Mouse (Mus musculus) CH12.LX (cell line): Measurements from ENCODE around the gene St5. TPM values are rescaled to one million over a fixed set of nuclear protein-coding genes. Genes with fewer than 3 reads are reported as not detected.
A peak's percentile ranks its signal among the peaks of the same experiment; 100 is the strongest.

Source experiments
- DNase-seq: peaks from one replicate; pipeline ENCODE4 v3.0.0-alpha.2; 2013; ENCODE audit errors: extremely low read depth
- H3K27ac ChIP-seq: 2 replicates; pipeline ENCODE4 v1.5.1; 2012; ENCODE audit warnings: low read depth, mild to moderate bottlenecking, control low read depth, moderate library complexity; ENCODE audit not compliant: insufficient read depth
- H3K27me3 ChIP-seq: replicated peaks from 2 replicates; pipeline ENCODE3; 2012; ENCODE audit warnings: inconsistent platforms
- H3K36me3 ChIP-seq, 2 experiments: replicated peaks in 1 of 2; 2 replicates each; pipeline versions ENCODE3 to v1.6.1; 2012; ENCODE audit warnings: inconsistent platforms in 1 of 2, low read length in 1 of 2, mild to moderate bottlenecking in 1 of 2, mixed read lengths in 1 of 2, moderate library complexity in 1 of 2; ENCODE audit not compliant: control insufficient read depth in 1 of 2, insufficient read depth in 1 of 2
- H3K4me1 ChIP-seq, 2 experiments: 2 replicates each; pipeline ENCODE4 v1.6.1; 2012; ENCODE audit warnings: inconsistent platforms in 1 of 2, moderate library complexity in 1 of 2; ENCODE audit not compliant: insufficient read depth in 2 of 2, control insufficient read depth in 1 of 2
- H3K4me2 ChIP-seq: 2 replicates; pipeline ENCODE4 v1.6.1; 2012; ENCODE audit warnings: low read depth, mild to moderate bottlenecking, control low read depth; ENCODE audit not compliant: poor library complexity, insufficient read depth, severe bottlenecking
- H3K4me3 ChIP-seq, 3 experiments: fragments of 150-350 bp in 1 of 3; sonication (generic) in 1 of 3; replicated peaks in 1 of 3; 2 replicates each; pipeline versions ENCODE3 to v1.5.1; 2011 to 2012; ENCODE audit warnings: low read depth in 2 of 3, low read length in 2 of 3, mild to moderate bottlenecking in 2 of 3, moderate library complexity in 2 of 3, control low read depth in 1 of 3, improper control_type of control experiment in 1 of 3, inconsistent platforms in 1 of 3, mixed read lengths in 1 of 3; ENCODE audit not compliant: poor library complexity in 1 of 3
- H3K79me2 ChIP-seq: replicated peaks from 2 replicates; pipeline ENCODE4 v1.6.1; 2012; ENCODE audit warnings: mild to moderate bottlenecking, moderate library complexity; ENCODE audit not compliant: control insufficient read depth, poor library complexity, insufficient read depth, severe bottlenecking; ENCODE audit errors: extremely low read depth
- H3K9ac ChIP-seq: 2 replicates; pipeline ENCODE4 v1.6.1; 2012; ENCODE audit warnings: low read depth, mild to moderate bottlenecking, control low read depth, moderate library complexity; ENCODE audit not compliant: insufficient read depth
- H3K9me3 ChIP-seq: replicated peaks from 2 replicates; pipeline ENCODE3; 2012; ENCODE audit warnings: low read length, inconsistent platforms, mixed read lengths
- BHLHE40 ChIP-seq: IDR thresholded peaks from 2 replicates; pipeline ENCODE4 v1.6.1; 2011; ENCODE audit warnings: mild to moderate bottlenecking, low read depth, low read length, improper control_type of control experiment
- CHD1 ChIP-seq: IDR thresholded peaks from 2 replicates; pipeline ENCODE4 v1.6.1; 2012; ENCODE audit warnings: low read depth, low read length, improper control_type of control experiment, inconsistent platforms
- CTCF ChIP-seq, 2 experiments: IDR thresholded peaks in 1 of 2; conservative IDR thresholded peaks in 1 of 2; 2 replicates each; pipeline ENCODE4 v1.5.1; 2011 to 2012; ENCODE audit warnings: low read depth in 2 of 2, low read length in 2 of 2, improper control_type of control experiment in 1 of 2, inconsistent platforms in 1 of 2, mild to moderate bottlenecking in 1 of 2, moderate library complexity in 1 of 2
- E2F4 ChIP-seq: IDR thresholded peaks from 2 replicates; pipeline ENCODE4 v1.6.1; 2011; ENCODE audit warnings: low read depth, low read length, improper control_type of control experiment; ENCODE audit not compliant: insufficient replicate concordance
- IRF4 ChIP-seq: IDR thresholded peaks from 2 replicates; pipeline ENCODE4 v1.6.1; 2014; ENCODE audit warnings: low read depth, mild to moderate bottlenecking, inconsistent platforms, low read length, improper control_type of control experiment
- MAZ ChIP-seq: IDR thresholded peaks from 2 replicates; pipeline ENCODE4 v1.6.1; 2012; ENCODE audit warnings: low read depth, mild to moderate bottlenecking, inconsistent platforms, low read length, improper control_type of control experiment, moderate library complexity
- NELFE ChIP-seq: IDR thresholded peaks from 2 replicates; pipeline ENCODE4 v1.6.1; 2011; ENCODE audit warnings: low read depth, low read length, improper control_type of control experiment
- NRF1 ChIP-seq: IDR thresholded peaks from 2 replicates; pipeline ENCODE4 v1.6.1; 2014; ENCODE audit warnings: low read depth, mild to moderate bottlenecking, inconsistent platforms, low read length, improper control_type of control experiment, moderate library complexity
- POLR2AphosphoS2 ChIP-seq: IDR thresholded peaks from 2 replicates; pipeline ENCODE4 v1.6.1; 2011; ENCODE audit warnings: low read depth, low read length, improper control_type of control experiment
- SIN3A ChIP-seq: IDR thresholded peaks from 2 replicates; pipeline ENCODE4 v1.6.1; 2012; ENCODE audit warnings: low read length, improper control_type of control experiment, inconsistent platforms
- UBTF ChIP-seq: IDR thresholded peaks from 2 replicates; pipeline ENCODE4 v1.6.1; 2012; ENCODE audit warnings: low read depth, mild to moderate bottlenecking, inconsistent platforms, low read length, improper control_type of control experiment, moderate library complexity
- ZKSCAN1 ChIP-seq: IDR thresholded peaks from 2 replicates; pipeline ENCODE4 v1.6.1; 2012; ENCODE audit warnings: low read depth, inconsistent platforms, low read length, improper control_type of control experiment, borderline replicate concordance
- ZNF384 ChIP-seq: IDR thresholded peaks from 2 replicates; pipeline ENCODE4 v1.6.1; 2012; ENCODE audit warnings: low read depth, low read length, improper control_type of control experiment, inconsistent platforms
- dilution Hi-C: fragments of 300-500 bp; cut with MboI; formaldehyde crosslinking; loops from 2 replicates; pipeline ENCODE4 v1.14.3; 2020; ENCODE audit warnings: low sequenced_read_pairs; ENCODE audit not compliant: extremely low pct_unique_long_range_greater_than_20kb, extremely low pct_ligation_motif_present
- in situ Hi-C: fragments of 300-500 bp; cut with MboI; formaldehyde crosslinking; loops from 3 replicates; pipeline ENCODE4 v1.14.3; 2019; ENCODE audit warnings: low sequenced_read_pairs, low pct_ligation_motif_present, low pct_unique_long_range_greater_than_20kb, mixed read lengths
- polyA plus RNA-seq: library from polyadenylated mRNA; unstranded; fragments of >175 nt; gene quantifications from 2 replicates; pipeline ENCODE4 v1.2.1, GENCODE M21; 2012; ENCODE audit warnings: low read depth; ENCODE audit not compliant: insufficient read length
- total RNA-seq, 2 experiments: library from RNA; depleted of rRNA; stranded (reverse); fragments of 300-350 nt in 1 of 2; fragments of >200 nt in 1 of 2; gene quantifications; 2 replicates each; pipeline ENCODE4 v1.2.3; 2012 to 2014

Gene St5
- total and polyA plus RNA-seq, 3 experiments = 1.3 to 3.4 (median 1.6) TPM

- TF ChIP-seq ZNF384 = peak; percentile 59
- no peak for TF ChIP-seq UBTF
- Histone ChIP-seq H3K4me2 (no peak overlapping the region), H3K4me1 (peaks cover 11 to 22% of the 10 kb centered on the region in 2 experiments), H3K9ac (no peak overlapping the region), H3K27ac (no peak overlapping the region), H3K27me3 (no peaks in the 10 kb centered on the region), H3K79me2 (no peaks in the 10 kb centered on the region; the same call in 1 of the 2 replicates), H3K36me3 (no peaks in the 10 kb centered on the region), H3K4me3 (no peak overlapping the region), H3K9me3 (no peaks in the 10 kb centered on the region)
- in situ Hi-C loops (no loop called here), dilution Hi-C loops (no loop called here)
- DNase-seq = no peak
These were observed 75.6 kb downstream of the St5 start for GRCm38 (mm10) chr7:109627851-109628250.

DNA sequence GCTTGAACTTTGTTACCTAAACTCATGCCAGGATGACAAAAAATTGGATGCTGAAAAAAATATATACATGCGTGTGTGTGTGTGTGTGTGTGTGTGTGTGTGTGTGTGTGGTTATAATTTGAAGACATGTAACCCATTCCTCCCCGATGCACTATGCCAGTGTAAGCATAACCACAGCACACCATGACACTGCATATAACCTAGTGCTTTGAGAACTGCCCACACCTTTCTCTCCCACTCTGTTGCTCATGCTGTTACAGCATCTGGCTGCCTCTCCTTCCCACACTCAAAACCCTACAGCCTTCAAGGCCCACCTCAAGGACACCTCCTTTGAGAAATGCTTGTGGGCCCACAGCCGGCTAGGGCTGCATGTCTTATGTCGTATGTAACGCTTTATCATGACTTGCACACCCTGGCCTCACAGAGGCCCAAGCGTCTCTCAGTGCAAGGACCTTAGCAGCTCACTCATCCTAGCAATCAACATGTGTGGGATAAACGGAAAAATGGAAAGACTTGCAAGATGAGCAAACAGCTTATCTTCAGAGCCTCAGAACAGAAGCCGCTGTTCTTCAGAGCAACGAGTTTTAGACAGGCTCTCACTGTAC is 81.1 kb downstream of the St5 start:
- H3K4me1 ChIP-seq = peaks cover 6 to 19% of the 10 kb centered on the region in 2 experiments
- no peak overlapping the region for H3K4me2 ChIP-seq
- H3K9ac ChIP-seq = no peak overlapping the region
- no peaks in the 10 kb centered on the region for H3K9me3 ChIP-seq
- TF ChIP-seq IRF4 (no peak), ZKSCAN1 (no peak), CHD1 (no peak)
- H3K4me3 ChIP-seq = no peak overlapping the region
- in situ Hi-C loops (loop anchor here (5.0 kb wide), 1 partner anchor 95 kb away; no protein-coding TSS in a partner anchor), dilution Hi-C loops (no loop called here)
- no peak for DNase-seq
- H3K79me2 ChIP-seq = no peaks in the 10 kb centered on the region
- no peak overlapping the region for H3K27ac ChIP-seq
- H3K36me3 ChIP-seq = no peaks in the 10 kb centered on the region
- no peaks in the 10 kb centered on the region for H3K27me3 ChIP-seq

DNA sequence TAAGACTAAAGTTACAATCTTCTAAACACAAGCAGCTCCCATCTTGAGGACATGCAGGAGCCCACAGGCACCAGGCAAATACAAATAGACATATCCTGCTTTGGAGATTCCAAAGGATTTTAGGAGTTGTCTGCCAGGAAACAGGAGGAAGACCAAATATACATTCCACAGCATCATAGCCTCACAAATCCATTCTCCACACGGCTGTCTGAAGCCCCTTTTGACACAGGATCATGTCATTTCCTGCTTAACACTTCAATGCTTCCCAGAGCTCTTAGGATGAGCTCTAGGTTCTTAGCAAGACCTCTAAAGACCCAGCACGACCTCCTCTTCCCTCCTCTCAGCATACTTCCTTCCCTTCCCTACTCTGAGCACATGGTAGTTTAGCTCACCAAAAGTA is 82.4 kb downstream of the St5 start:
- dilution Hi-C loops (no loop called here), in situ Hi-C loops (loop anchor here (5.0 kb wide), 1 partner anchor 94 kb away; no protein-coding TSS in a partner anchor)
- Histone ChIP-seq H3K4me1 (peaks cover 6 to 20% of the 10 kb centered on the region in 2 experiments), H3K27me3 (no peaks in the 10 kb centered on the region), H3K9me3 (no peaks in the 10 kb centered on the region), H3K4me2 (no peak overlapping the region), H3K27ac (no peak overlapping the region), H3K79me2 (no peaks in the 10 kb centered on the region), H3K9ac (no peak overlapping the region), H3K36me3 (no peaks in the 10 kb centered on the region), H3K4me3 (no peak overlapping the region)
- no peak for DNase-seq
- TF ChIP-seq ZKSCAN1 (no peak), BHLHE40 (no peak), E2F4 (no peak), MAZ (no peak), NRF1 (no peak), POLR2AphosphoS2 (no peak), SIN3A (no peak), NELFE (no peak), CTCF (conservative IDR thresholded peaks at IDR 0.05 in 1 of 2, IDR thresholded peaks at IDR 0.05 in 1 of 2; ENCODE audit: low read depth in 2 of 2, low read length in 2 of 2) (no peak)
